Mouse (Mus musculus) ES-Bruce4 (cell line): ENCODE measurements around the gene Syt16.

Source experiments
- CTCF ChIP-seq: IDR thresholded peaks from one replicate; pipeline ENCODE4 v1.8.1; 2011; ENCODE audit warnings: low read depth, low read length
- POLR2A ChIP-seq: IDR thresholded peaks from one replicate; pipeline ENCODE4 v1.8.1; 2011; ENCODE audit warnings: low read length; ENCODE audit not compliant: insufficient read depth

GRCm38 (mm10) chr12:74284020-74284684 is 286.7 kb downstream of the Syt16 start:
- no peak for TF ChIP-seq POLR2A
- peak; percentile 47 for TF ChIP-seq CTCF
